Mouse (Mus musculus): ENCODE results near the gene Rpl5. TPM values are rescaled to one million over a fixed set of nuclear protein-coding genes. Genes with fewer than 3 reads are reported as not detected.

Gene Rpl5
- polyA plus RNA-seq (2012; rRNA removed): 92.1 and 106 TPM in 2 replicates

- peak; percentile 94 to 99 for DNase-seq (ENCODE audit: extremely low spot score in 1 of 2, low spot score in 1 of 2)
Measured at GRCm38 (mm10) chr5:107900206-107901013, at the start of gene Rpl5. TSS of gene Rpl5 (plus strand) at chr5:107900502.

DNA sequence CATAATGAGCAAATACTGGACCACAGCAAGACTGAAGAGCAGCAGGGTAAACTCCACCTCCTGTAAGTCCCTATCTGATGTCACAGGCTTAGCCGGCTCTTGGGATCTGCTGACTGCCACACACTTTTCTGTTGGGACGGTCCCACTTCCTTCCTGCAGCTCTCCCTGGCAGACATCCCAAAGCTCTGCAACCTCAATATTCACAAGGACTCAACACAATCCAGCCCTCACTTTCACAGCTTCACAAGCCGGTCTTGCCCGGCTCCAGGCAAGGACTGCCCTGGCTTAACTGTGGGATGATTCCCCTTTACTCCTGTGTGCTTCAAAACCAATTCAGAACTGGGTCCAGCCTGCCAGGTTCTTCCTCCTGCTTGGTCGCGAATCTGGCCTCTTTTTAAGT is 46.5 kb upstream of the Rpl5 start:
- no peak for DNase-seq (ENCODE audit: extremely low spot score in 1 of 2, low spot score in 1 of 2)

DNA sequence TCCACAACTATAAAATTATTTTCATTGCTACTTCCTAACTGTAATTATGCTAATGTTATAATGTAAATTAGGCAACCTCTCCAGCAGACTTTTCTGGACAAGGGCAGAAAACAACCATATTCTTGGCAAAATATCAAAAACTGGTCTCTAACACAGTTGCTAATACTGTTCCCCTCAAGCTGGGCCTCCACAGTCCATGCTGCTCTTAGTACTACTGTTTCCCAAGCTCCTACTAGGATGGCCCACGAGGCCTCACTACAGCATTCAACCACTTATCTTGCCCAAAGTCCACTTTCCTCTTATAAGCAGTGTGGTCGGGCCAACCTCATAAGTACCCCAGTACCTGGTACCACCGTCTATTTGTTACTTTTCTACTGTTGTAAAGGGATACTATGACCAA is 45.7 kb upstream of the Rpl5 start:
- DNase-seq (ENCODE audit: extremely low spot score in 1 of 2, low spot score in 1 of 2): no peak

DNA sequence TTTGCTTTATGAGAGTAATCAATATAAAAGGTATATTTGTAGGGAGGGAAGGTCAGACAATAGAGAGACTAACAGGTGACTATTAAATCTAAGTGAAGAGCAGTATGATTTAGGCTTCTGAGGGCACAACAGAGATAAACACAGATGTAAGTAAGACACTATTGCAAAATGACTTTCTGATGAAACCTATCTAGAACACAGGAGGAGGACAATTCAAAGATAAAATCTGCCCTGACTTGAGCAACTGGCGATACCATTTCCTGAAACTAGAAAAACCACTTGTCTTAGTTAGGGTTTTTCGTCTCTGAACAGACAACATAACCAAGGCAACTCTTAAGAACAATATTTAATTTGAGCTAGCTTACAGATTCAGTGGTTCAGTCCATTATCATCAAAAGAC is 44.8 kb upstream of the Rpl5 start:
- DNase-seq (ENCODE audit: extremely low spot score in 1 of 2, low spot score in 1 of 2): no peak

- DNase-seq (ENCODE audit: extremely low spot score in 1 of 2, low spot score in 1 of 2): no peak
Measured at GRCm38 (mm10) chr5:107858963-107859362, 41.3 kb upstream of the Rpl5 start.

DNA sequence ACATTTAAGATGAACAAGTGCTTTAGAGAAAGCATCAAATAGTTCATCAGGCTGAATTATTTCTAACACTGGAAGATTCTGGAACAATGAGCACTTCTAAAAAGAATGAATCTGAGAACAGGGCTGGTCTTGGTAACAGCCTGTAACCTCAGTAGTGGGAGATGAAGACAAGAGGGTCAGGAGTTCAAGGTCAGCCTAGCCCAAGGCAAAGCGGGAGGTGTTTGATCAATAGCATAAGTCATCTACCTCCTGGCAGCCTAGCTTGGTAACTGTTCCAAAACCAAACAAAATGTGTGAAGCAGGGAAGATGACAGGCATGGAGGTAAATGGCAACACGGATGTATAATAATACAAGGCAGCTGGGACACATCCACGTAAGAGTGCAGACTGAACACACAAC is 36.3 kb upstream of the Rpl5 start:
- no peak for DNase-seq (ENCODE audit: extremely low spot score in 1 of 2, low spot score in 1 of 2)

DNA sequence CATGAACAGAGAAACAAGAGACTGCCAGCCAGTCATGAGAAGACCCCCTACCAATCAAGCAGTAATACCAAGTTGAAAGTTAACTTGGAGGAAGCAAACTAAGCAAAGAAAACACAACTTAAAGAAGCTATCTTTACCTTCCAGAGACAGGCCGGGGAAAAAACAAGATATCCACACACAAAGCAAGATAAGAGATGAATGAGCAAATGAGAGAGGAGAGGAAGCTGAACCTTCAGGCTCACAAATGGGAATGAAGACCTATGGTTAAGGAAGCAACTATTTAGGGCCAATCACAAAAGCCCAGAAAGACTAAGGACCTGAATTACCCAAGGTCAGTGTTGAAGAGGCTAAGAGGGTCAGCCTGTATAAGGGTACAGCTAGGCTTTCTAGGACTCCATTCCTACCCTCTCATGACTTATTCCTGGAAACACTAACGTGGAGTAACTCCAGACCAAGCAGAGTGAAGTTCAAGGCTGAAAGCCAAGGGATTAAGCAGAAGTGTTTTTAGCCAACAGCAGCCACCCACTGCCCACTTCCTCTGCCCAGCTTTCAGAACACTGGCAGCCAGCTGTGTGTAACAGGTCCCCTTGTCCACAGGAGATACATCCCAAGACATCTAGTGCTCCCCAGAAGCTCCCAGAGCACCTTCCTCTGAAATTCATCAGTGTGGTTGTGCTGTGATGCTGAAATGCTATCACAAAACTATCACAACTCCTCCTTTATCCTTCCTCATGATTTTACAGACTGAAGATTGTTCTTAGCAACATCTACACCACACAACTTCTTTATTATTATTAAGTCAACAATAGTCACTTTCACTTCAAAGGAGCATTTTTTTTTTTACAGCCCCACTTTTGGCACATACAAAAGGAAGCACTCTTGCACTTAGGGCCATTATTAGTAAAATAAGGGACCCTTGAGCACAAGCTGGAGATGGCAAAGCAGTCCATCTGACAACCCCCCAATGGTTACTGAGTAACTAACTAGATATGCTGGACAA is 33.9 kb upstream of the Rpl5 start:
- DNase-seq (ENCODE audit: extremely low spot score in 1 of 2, low spot score in 1 of 2): no peak

- peak in 1 of 2 experiments; percentile 45 for DNase-seq (ENCODE audit: extremely low spot score in 1 of 2, low spot score in 1 of 2)
Measured at GRCm38 (mm10) chr5:107867970-107868904, 32.1 kb upstream of the Rpl5 start.

DNA sequence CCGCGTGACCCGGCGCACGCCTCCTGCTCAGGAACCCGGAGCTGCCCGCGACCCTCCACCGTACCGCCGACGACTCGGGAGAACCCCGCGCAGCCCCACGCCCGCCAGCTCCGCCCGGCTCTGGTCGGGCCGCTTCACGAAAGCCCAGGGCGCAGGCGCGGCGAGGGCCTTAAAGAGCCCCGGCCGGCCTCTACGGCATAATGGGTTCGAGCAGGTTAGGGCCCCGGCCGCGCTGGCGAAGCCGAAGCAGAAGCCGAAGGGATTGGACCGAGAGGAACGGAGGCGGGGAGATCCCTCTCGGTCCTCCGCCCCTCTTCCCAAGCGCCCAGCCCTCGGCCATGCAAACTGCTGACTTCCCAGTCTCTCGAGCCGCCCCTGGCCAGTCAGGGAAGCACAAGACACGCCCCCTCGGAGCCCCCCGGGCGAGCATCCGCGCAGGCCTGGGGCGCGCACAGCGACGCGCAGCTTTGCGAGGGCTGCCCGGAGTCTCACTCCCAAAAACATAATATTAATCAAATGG is 31.3 kb upstream of the Rpl5 start:
- DNase-seq (ENCODE audit: extremely low spot score in 1 of 2, low spot score in 1 of 2): peak; percentile 79 to 87

DNA sequence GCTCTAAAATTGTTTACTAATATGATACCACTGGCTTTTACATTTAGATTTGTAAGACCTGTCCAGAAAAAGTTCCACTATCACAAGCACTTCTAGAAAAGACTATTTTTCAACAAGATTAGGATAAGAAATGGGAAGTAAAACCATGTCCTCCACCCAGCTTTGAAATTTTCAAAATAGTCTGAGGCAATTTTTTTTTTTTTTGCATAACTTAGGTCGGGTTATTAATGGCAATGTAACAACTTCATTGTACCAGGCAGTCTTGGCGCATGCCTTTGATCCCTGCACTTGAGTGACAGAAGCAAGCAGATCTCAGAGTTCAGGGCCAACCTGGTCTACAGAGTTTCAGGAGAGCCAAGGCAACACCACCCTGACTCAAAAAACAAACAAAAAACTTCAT is 30.6 kb upstream of the Rpl5 start:
- no peak for DNase-seq (ENCODE audit: extremely low spot score in 1 of 2, low spot score in 1 of 2)

DNA sequence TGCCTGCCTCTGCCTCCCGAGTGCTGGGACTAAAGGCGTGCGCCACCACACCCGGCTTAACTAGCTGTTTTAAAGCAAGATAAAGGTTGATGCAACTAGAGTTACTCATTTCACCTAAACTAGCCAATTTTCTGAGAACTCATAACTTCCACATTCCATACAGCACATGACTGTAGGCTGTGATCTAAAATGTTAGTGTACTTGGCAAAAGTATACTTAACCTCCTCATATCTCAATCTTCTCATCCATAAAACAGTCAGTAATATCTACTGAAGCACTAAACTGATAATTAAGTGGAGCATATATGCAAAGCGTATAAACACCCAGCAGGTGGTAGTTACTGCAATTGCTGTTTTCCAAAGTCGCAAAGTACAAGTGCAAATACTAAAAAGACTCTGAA is 27.0 kb upstream of the Rpl5 start:
- DNase-seq (ENCODE audit: extremely low spot score in 1 of 2, low spot score in 1 of 2): no peak

GRCm38 (mm10) chr5:107873886-107874302 is 26.4 kb upstream of the Rpl5 start:
- peak in 1 of 2 experiments; percentile 55 for DNase-seq (ENCODE audit: extremely low spot score in 1 of 2, low spot score in 1 of 2)

DNA sequence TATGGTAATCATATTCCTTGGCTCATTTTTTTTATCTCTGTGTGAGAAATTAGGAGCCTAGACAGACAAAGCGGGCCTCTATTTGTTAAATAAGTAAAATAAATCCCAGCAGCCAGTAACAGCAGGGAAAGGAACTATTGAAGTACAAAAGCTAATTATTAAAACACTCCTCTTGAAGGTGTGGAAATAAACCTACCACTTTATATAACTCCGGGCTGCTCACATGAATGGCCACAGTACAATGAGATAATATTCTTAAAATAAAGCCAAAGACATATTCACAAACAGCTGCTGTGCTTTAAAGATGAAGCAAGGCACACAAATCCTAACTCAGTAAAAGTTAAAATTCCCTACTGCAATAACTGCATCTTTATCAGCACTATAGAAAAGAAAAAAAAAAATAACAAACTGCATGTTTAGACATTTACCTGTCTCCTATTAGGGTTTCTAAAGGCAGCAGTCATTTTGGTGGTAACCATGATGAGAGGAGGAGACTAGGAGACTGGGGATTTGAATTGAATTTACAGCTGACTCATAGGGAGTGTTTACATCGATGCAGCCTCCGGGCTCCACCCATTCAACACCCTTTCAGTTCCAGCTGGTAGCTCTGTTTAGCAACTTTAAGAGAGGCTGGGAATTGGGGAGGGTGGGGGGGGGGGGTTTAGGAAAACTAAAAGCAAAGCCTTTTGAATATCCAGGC is 25.6 kb upstream of the Rpl5 start, which contains the start of gene Evi5:
TSS of gene Evi5 (minus strand) at position 547 of the 700 bp plus-strand sequence.
- peak in 1 of 2 experiments; percentile 56 for DNase-seq (ENCODE audit: extremely low spot score in 1 of 2, low spot score in 1 of 2)

GRCm38 (mm10) chr5:107875261-107875611 is 25.1 kb upstream of the Rpl5 start:
- no peak for DNase-seq (ENCODE audit: extremely low spot score in 1 of 2, low spot score in 1 of 2)

GRCm38 (mm10) chr5:107877053-107877452 is 23.2 kb upstream of the Rpl5 start:
- no peak for DNase-seq (ENCODE audit: extremely low spot score in 1 of 2, low spot score in 1 of 2)

GRCm38 (mm10) chr5:107880710-107881109 is 19.6 kb upstream of the Rpl5 start:
- DNase-seq (ENCODE audit: extremely low spot score in 1 of 2, low spot score in 1 of 2): no peak

GRCm38 (mm10) chr5:107889994-107890888 is 10.1 kb upstream of the Rpl5 start:
- DNase-seq (ENCODE audit: extremely low spot score in 1 of 2, low spot score in 1 of 2): no peak

GRCm38 (mm10) chr5:107891515-107891914 is 8.8 kb upstream of the Rpl5 start:
- DNase-seq (ENCODE audit: extremely low spot score in 1 of 2, low spot score in 1 of 2): peak in 1 of 2 experiments; percentile 33

All from frontal cortex, adult 2 months (tissue).